Mouse (Mus musculus): Measurements from ENCODE around the gene Tmem216.

The Tmem216 gene

DNA sequence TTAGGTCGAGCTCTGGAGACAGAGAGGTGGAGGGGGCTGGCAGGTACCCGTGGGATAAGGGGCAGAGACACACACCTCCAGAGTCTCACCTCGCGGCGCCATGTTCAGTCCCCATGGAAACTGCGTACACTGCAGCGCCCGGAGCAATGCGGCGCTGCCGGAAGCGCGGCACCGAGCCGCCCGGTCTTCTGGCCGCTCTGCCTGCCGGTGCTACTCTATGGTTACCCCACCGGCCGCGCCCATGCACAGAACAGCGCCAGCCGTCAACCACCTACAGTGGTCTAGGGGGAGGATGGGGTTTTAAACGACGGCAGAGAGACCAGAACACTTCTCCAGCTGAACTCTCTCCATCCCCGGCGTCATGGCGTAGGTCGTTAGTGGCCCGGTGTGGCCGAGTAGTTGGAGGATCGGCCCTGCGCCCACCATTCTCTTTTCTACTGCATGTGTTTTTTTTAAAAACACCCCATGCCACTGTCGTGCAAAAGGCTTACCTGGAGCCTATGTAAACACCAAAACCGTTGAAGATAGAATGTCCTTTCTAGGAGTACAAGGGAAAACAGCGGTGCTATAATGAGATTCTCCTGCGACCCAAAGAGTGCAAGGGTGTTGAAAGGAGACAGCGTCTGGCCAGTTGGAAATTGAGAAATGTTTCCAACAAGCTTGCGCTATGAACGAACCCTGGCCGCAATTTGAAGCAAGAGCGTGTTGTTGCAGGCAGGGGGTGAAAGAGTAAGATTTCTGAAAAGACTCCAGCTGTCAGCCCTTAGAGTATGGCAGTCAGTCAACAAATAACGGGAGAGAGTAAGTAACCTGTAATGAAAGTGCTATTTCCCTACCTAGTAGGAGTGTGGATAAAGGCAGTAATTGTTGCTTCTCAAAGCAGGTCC, at the start of gene Tmem216:
Gene Tmem216, minus strand, starts transcription at position 615 of the 887 bp plus-strand sequence.
- peak; percentile 86 to 94 for DNase-seq

DNA sequence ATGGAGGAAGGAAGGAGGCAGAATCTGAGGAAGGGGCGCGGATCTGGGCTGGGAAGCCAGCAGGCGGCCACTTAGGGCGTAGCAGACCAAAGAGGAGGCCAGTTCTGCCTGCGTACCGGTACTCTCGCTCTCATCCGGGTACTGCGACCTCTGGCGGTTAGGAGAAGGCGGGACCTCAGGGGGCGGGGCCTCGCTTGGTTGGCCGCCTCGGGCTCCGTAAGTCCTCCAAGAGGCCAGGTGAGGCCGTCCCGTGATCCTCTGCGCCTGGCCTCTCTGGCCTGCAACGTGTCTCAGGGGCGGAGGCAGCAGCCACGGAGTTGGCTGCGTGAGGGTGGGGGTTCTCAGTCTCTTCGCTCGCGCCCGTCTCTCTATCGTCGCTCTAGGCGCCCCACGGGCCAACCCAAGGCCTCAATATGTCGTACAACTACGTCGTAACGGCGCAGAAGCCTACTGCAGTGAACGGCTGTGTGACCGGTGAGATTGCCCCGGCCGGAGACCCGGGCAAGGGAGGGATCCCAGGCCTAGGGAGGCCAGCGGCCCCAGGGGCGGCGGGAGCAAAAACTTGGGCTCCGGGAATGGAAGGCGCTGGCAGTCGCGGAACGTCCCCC, 49.4 kb upstream of the Tmem216 start, which contains the start of the genes Ddb1 and Tkfc:
Gene Ddb1, plus strand, starts transcription at position 35 of the 608 bp plus-strand sequence.
Gene Tkfc, minus strand, starts transcription at position 362 of the 608 bp plus-strand sequence.
- peak; percentile 99 for DNase-seq

DNA sequence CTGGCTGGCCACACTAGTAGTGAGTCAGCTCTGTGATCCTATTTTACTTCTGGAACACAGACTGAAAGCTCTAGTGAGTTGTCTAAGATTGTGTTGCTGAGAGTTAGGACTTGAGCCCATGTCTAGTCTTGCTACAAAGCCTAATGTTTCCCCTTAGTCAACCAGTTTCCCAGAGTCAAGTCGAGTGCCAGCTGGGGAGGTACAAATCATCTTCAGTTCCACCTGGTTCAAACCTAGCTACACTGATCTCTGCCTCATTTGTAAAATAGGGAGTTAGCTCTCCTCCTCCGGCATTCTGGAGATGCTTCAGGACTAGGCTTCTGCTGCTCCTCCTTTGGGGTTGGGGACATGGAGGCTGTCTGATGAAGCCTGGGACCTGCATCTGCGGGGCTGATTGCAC, 48.5 kb upstream of the Tmem216 start:
- no peak for DNase-seq

DNA sequence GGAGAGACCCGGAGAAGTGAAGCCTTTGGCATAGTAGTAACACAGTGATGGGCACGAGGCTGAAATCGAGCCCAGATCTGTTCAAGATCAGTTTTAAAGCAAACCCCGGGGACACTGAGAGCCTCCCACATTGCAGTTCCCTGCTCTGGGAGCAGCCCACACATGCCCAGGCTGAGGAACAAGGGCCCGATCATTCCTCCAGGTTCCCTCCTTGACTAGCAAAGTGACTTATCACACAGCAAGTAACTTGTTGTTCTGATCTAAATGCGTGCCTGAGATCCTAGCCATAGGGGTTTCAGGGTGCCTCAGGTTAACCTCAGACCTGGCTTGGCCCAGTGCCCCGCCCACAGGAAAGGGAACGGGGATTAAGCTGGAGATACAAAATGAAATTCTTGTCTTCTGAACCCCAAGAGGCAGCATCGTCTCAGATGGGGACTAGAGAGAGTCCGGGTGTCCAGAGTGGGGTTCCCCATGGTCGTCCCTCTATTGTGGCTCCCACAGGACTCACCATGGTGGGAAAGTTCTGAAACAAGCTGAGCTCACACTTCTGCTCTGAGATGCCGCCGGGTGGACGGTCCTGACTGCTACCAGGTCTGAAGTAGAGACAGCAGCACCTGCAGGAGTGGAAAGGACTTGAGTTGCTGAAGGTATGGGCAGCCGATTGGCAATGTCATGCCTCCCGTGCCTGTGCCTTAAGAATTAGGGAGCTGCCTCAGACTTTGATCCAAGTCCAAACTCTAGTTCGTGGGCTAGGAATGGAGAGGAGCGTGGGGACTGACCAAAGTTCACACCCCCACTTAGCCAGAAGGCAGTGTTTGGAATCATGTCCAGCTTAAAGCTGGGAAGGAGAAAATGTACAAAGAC, 47.9 kb upstream of the Tmem216 start:
- DNase-seq: peak; percentile 74 to 87

DNA sequence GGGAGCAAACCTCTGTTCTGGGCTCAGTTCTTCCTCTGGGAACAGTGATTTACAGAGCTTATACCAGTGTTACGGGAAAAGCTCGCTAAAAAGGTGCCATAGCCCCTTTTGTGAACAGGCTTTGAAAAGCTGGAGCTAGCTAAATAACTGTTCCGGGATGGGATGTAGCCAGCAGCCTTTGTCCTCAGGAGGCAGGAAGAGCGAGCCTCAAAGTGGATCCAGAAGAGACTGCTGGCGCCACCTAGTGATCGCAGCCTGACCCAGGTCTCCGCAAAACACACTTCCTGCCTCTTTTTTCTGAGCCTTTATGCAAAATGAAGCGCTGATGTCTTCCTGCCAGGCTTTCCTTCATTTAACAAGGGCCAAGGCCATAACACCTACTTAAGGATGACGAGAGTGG, 46.7 kb upstream of the Tmem216 start:
- peak; percentile 92 to 95 for DNase-seq

DNA sequence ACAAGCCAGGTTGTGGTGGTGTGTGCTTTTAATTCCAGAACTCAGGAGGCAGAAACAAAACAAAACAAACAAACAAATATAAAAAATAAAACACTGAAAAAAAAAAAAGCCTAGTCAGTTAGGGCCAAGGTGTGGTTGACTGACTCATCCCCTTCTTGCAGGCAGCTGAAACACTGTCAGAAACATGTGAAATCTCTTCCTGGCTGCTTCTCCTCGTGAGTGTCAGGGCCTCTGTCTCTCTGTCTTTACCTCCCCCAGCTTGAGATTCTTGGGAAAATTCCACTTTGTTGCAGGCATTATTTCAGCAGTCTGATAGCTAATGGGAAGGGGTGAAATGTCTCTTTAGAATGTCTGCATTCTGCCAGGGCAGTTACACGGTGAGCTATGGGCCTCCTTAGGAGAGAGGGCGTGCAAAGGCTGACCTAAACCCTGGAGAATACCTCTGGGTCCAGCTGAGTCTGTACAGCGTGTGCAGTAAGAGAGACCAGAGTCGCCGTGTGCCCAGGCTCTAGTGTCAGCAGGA, 46.3 kb upstream of the Tmem216 start:
- no peak for DNase-seq

DNA sequence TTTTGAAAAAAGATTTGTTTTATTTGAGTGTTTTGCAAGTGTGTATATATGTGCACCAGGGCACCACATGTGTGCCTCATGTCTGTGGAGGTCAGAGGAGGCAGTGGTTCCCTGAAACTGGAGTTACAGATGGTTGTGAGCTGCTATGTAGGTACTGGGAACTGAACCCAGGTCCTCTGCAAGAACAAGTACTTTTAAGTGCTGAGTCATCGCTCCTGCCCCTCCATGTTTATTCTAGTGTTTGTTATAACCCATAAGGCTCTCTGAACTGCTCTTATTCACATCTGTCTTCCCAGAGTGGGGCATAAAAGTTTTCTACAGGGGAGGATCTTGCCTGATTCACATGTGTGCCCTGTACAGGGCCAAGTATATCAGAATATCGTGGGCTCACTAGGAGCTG, 43.6 kb upstream of the Tmem216 start:
- no peak for DNase-seq

DNA sequence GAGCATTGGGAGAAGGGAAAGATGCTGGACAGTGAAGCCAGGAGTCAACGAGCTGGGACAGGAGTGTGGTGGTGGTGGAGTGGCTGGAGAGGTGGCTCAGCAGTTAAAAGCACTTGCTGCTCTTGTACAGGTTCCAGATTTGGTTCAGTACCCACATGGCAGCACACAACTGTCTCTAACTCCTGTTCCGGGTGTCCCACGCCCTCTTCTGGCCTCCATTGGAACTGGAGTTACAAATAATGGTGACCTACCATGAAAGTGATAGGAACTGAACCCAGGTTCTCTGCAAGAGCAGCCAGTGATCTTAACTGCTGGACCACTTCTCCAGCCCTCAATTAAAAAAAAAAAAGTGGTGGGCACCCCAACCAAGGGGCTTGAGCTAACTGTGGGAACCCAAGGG, 42.1 kb upstream of the Tmem216 start:
- peak in 1 of 2 experiments; percentile 36 for DNase-seq

DNA sequence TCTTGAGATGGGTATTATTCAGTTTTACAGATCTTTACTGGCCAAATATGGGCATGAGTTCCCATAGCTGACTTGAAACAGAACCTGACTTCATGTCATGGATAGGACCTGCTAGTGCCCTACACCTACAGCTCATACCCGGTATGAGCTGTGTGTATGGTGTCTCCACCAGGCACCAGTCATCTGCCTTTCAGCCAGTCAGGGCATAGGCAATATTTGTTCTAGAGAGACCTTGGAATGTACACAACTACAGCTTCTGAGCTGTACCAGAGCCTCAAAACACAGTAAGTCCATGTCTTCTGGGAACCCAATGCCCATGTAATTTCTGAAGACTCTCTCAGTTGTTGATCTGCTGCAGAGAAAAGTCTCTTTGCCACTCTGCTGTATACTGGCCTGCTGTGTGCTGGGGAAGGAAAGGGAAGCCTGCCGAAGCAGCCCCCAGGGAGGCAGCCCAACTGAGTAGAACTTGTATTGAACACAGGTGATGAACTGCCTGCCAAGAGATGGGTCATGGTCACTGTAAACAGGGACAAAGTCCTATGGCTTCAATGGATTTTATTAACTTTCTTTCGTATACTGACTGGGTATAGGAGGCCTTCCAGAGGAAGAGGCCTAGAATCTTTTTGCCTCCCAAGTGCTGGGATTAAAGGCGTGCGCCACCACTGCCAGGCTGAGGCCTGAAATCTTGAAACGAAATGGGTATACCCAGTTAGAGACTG, 35.8 kb upstream of the Tmem216 start:
- no peak for DNase-seq

DNA sequence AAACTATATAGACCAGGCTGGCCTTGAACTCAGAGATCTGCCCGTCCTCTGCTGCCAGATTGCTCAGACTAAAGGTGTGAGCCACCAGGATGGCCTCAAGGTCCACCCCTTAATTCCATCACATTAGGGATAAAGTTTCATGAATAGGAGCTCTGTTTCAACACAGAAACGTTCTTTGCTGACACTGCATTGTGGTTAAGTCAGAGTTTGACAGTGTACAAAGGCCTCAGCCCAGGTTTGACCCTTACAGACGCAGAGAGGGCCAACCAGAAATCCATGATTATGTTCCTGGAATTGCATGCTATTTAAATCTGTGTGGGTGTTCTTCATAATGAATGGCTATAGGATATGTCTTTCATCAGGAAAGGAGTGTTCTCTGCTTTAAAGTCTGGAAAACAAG, 34.3 kb upstream of the Tmem216 start:
- no peak for DNase-seq

DNA sequence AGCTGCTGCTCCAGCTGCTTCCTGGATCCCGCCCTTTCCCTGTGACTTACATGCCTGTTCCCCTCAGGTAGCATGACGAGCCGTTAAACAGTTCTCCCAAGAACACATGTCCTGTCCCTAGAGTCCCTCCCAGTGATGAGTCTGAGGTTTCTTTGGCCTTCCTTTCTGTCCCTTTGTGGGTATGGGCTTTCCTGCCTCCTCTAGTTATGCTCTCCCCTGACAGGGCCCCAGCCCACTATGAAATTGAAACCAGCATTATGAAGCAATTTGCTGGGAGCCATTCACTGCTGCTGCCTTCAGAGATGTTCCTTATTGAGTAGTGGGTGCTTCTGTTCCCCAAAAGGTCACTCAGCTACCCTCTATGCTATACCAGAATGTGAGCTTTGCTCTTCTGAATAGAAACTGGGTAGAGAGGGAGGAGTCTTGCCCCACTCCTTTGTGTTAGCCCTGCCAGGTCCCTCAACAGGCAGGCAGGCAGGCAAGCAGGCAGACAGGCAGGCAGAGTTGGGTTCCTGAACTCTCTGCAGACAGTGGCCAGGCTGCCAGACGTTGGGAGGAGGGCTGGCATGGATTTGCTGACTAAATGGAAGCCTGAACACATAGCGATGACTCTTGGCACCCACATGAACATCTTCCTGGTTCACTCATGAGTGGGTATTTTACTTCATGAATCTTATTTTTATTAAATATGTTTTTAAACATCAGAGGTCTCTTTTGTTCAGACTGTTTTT, 33.3 kb upstream of the Tmem216 start:
- no peak for DNase-seq

DNA sequence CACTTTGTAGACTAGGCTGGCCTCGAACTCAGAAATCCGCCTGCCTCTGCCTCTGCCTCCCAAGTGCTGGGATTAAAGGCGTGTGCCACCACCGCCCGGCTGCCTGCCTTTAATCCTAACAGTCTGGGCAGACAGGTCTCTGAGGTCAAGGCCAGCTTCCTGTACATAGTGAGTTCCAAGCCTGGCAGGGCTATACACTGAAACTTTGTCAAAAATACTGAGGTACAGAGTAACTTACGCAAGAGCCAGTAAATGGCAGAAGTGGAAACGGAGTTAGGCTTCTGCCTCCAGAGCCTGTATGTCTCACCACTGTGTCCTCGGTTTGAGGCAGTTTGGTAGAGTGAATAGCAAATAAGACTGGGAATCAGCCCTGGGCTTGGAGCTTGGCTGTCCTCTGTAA, 31.2 kb upstream of the Tmem216 start:
- no peak for DNase-seq

DNA sequence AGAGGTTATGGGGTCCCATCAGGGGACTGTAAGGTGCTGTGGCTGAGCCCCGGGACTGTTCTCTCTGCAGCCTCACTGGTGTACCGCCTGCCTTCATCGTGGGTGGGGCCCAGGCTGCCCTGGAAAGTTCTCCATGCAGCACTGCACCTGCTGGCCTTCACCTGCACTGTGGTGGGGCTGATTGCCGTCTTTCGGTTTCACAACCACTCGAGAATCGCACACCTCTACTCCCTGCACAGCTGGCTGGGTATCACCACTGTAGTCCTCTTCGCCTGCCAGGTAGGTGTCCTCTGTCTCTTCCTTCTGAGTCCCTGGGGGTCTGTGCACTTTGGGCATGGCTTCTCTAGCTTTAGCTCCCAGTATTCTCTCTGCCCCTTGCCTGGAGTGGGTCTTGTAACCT, 29.1 kb upstream of the Tmem216 start:
- peak in 1 of 2 experiments; percentile 39 for DNase-seq

DNA sequence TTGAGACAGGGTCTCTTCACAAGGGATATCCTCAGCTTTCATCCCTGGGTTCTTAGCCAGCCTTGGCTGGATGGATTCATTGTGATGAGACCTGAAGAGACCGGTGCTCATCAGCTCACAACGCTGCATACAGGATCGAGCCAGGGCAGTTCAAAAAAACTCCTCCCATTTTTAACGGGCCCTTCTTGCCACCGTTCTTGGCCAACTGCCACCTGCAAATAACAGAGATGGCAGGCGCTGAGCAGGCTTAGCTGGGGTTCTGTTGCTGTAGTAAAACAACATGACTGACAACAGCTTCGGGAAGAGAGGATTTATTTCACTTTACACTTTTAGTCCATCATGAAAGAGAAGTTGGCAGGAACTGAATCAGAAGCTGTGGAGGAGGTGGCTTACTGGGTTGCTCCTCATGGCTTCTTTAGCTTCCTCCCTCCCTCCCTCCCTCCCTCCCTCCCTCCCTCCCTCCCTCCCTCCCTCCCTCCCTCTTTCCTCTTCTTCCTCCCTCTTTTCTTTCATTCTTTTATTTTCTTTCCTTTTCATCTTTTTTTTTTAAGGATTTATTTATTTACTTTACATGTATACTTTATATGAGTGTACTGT, 27.6 kb upstream of the Tmem216 start:
- DNase-seq: no peak

DNA sequence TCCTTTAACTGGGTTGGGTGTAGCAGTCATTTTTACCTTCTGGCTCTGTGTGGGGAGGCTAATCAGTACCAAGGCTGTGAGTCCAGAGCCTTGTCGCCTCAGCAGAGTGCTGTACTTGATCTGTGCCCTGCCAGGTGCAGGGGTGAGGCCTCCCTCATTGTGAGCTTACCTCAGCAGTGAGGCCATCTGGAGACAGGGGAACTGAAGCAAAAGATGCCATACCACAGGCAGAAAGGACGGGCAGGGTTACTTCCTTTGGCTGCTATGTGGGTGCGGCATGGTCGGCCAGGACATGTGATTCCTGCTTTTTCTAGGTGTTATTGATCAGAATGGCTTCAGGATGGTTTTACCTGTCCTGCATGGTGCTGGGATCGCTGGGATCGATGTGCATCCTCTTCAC, 25.9 kb upstream of the Tmem216 start:
- DNase-seq: no peak

DNA sequence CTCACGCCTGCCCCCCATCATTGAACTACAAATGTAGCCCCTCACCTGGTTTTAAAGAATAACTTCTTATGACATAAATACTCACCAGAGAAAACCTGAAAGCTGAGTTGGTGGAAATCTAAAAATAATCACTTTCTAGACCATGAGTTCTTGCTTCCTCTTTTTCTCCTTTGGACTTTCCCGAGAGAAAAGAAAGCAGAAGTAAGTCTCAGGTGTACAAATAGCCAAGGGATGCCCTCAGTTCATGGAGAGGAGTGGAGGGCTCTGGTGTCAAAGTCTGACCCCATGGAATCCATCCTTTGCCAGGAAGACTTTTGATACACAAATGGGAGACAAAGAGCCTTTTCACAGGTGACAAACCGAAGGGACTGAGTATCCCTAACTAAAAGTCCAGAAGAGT, 24.7 kb upstream of the Tmem216 start:
- no peak for DNase-seq

DNA sequence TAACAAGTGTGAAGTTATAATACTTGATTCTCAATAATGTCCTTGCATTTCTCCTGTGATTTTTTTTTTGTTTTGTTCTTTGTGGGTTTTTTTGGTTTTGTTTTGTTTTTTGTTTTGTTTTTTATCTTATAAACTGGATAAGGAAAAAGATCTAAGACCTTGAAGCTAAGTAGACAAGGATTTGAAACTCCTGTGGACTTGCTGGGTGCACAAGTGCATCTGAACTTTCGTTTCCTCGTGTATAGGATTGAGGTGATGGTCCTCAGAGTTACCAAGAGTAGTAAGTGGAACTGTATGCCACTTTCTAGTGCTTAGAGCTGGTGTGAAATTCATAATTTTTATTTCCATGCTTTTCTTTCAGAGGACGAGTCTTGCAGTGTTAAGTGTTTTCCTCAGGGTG, 24.1 kb upstream of the Tmem216 start:
- no peak for DNase-seq

DNA sequence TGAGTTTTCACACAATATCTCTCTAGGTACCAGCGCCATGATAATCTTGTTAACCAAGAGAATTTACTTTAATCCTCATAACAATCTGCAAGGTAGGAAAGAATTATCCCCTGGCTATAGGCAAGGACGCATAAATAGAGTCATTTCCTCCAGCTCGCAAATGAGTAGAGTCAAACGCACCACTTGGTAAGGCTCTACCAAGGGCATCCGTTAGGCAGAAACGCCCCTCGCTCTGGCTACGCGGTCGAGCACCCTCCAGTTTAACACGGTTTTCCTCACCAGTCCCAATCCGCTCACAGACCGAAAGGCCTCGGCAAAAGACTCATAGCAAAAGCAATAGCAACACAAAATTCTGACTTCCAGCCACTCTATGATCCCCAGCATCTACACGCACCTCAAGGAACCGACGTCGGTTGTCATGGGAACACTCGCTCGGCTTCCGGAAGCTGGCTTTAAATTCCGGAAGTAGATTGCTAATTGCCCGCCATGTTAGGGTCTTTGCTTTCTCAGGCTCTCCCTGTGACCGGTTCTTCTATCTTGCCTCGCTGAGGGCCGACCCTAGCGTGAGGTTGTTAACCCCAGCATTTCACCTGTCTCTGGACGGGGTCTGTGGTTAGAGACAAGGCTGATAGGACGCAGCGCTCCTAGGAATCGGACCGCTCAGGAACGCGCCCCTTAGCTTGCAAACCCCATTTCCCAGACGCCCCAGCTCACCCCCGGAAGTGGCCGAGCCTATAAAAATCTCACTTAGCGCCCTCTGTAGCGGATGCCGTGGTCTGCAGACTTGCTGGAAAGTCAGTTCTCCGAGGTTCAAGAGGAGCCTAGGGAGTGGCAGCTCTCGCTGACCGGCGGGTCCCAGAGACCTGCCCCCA, 20.9 kb upstream of the Tmem216 start, which contains the start of the genes Cyb561a3 and Tmem138:
Gene Cyb561a3, plus strand, starts transcription at position 483 of the 872 bp plus-strand sequence.
Gene Tmem138, minus strand, starts transcription at position 673 of the 872 bp plus-strand sequence.
- peak; percentile 93 to 95 for DNase-seq

DNA sequence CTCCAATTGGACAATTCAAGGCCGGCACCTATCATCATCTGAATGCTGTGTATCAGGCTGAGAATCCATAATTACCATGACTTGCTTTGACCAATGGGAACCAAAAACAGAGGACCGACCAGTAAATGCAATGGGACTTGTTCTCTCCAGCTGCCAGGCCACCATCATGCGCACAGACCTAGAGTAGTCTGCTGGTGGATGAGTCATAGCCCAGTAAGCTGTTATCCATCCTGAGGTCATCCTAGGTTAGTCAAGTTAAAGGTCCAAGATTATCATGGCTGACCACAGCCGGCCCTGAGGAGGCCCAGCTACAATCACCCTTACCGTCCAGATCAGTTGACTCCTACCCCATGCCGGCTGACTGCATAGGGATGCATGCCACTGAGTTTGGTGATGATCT, 13.6 kb upstream of the Tmem216 start:
- no peak for DNase-seq

DNA sequence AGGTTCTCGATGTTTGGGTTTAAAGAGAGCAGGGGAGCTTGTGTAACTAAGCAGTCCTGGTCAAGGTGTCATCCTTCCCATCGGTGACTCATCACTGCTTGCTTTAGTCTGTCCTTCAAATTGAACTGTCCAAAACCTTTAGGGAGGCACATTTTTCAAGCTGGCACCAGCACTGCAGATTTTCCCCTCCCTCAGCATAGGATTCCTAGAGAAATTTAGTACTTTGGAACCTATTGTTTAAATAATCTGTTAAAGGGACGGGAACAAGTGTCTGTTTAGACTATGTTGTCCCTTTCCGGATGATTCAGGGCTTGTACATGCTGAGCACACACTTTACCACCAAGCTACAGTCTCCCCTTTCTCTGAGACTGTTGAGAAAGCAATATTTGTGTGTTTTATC, 9.2 kb upstream of the Tmem216 start:
- DNase-seq: no peak
